In the genomic region with DNA sequence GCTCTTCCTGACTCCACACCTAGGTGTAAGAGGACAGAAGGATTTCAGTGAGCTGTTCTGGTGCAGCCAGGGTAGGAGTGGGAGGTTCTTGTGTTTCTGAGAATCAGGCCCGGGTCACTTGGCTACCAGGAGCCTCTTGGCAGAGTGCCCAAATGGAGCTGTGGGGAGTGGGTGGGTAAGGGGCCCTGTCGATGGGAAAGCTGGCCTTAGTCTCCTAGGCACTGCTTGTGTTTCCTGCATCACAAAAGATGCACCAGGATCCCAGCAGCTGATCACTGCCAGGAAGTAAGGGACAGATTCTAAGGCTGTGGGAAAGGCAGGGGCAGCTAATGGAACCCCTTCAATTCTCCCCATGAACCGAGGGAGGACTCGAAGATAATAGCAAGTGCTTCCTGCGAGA, we compare ENCODE assay signal across 13 mouse cellular contexts.
A peak's percentile ranks its signal among the peaks of the same experiment; 100 is the strongest.
DNase-seq lines count a peak whose midpoint lies in the region; ATAC-seq and TF ChIP-seq lines count a peak whose summit lies in the region.
"Had no signal": no experiment of that assay in that cellular context is flagged by ENCODE, and none has a peak within 500 bp of the region (broad histone marks: within the 10 kb centered on the region; RNA-seq: fewer than 3 reads in every experiment).

No protein-coding gene starts in this region.

- H3K27me3 ChIP-seq in limb, embryonic 12.5 days = no peaks in the 10 kb centered on the region

- TF ChIP-seq CTCF in gastrocnemius, adult 2 months (IDR thresholded peaks at IDR 0.05) = no peak

- intact Hi-C loops in gastrocnemius, adult 2 months (cut with DNase I) = no loop called here

- 40% methylated on average over 5 of the region's 5 CpGs for WGBS in limb, embryonic 12.5 days

- H3K4me3 ChIP-seq in gastrocnemius, adult 2 months = no peak overlapping the region
- no peak overlapping the region for H3K4me3 ChIP-seq in limb, embryonic 12.5 days (replicated peaks)

- no peak overlapping the region for H3K9ac ChIP-seq in limb, embryonic 12.5 days (replicated peaks)

- peak; percentile 8 for DNase-seq in gastrocnemius, postnatal 10 days
- no peak for DNase-seq in gastrocnemius, adult 2 months
- DNase-seq in testis, postnatal 10 days (ENCODE audit: low spot score) = peak; percentile 44
- no peak for DNase-seq in testis, postnatal 14 days (ENCODE audit: low spot score)
- peak; percentile 8 for DNase-seq in retina, postnatal 7 days (ENCODE audit: low read depth, low spot score)
- no peak for DNase-seq in frontal cortex, postnatal 14 days (ENCODE audit: low spot score in 2 of 2)
- no peak for DNase-seq in cerebellum, adult 11-12 months
- DNase-seq: adrenal gland, postnatal 10 days; B cell, adult 2 months; heart, postnatal 14 days; kidney, postnatal 36 days; right cerebral cortex, adult 18-20 months had no signal

- peaks cover 37% of the 10 kb centered on the region for H3K4me1 ChIP-seq in limb, embryonic 12.5 days (replicated peaks)

- H3K4me2 ChIP-seq in limb, embryonic 12.5 days = no peak overlapping the region

- no peaks in the 10 kb centered on the region for H3K9me3 ChIP-seq in limb, embryonic 12.5 days

- H3K27ac ChIP-seq in gastrocnemius, adult 2 months = no peak overlapping the region
- no peak overlapping the region for H3K27ac ChIP-seq in limb, embryonic 12.5 days

- 0 out of 2 replicates have a peak, but pooled peaks have one; percentile 26 for ATAC-seq in limb, embryonic 12.5 days (ENCODE audit: insufficient number of reproducible peaks, insufficient read depth, low FRiP score, low TSS enrichment, low read depth)

- no peaks in the 10 kb centered on the region for H3K36me3 ChIP-seq in limb, embryonic 12.5 days

Comparison
In these comparisons a context has a peak if more than half of its experiments do, and no peak if none do; other contexts are left out.
1. DNase-seq: peak in gastrocnemius, postnatal 10 days (single experiment), testis, postnatal 10 days (single experiment) and retina, postnatal 7 days (single experiment); none in gastrocnemius, adult 2 months (single experiment), testis, postnatal 14 days (single experiment), frontal cortex, postnatal 14 days (0 of 2) and cerebellum, adult 11-12 months (single experiment).